Mouse (Mus musculus) embryo, embryonic 9.5 days (tissue): ENCODE data around the gene Rnd2.
A peak's percentile ranks its signal among the peaks of the same experiment; 100 is the strongest.
"Not testable (repeated sequence)": the region's sequence is repeated elsewhere in the genome, so short reads cannot be mapped to it uniquely, and the experiment has no call there.

Source experiments
- DNase-seq: peaks from one replicate; pipeline ENCODE4 v3.0.0-alpha.2; 2017; ENCODE audit errors: extremely low spot score

Gene Rnd2

GRCm38 (mm10) chr11:101468263-101468688 lies 3.5 kb downstream of the Rnd2 start:
- DNase-seq, result no peak

GRCm38 (mm10) chr11:101468731-101469130 lies 3.9 kb downstream of the Rnd2 start:
- no peak for DNase-seq

- DNase-seq, result no peak
Observed at GRCm38 (mm10) chr11:101469155-101469554, 4.4 kb downstream of the Rnd2 start.

GRCm38 (mm10) chr11:101470206-101470605 lies 5.4 kb downstream of the Rnd2 start:
- DNase-seq, result no peak

- DNase-seq, result no peak
Observed at GRCm38 (mm10) chr11:101471926-101472325, 7.1 kb downstream of the Rnd2 start.

- no peak for DNase-seq
Observed at GRCm38 (mm10) chr11:101472336-101472735, 7.5 kb downstream of the Rnd2 start.

GRCm38 (mm10) chr11:101473686-101474085 lies 8.9 kb downstream of the Rnd2 start:
- not testable (repeated sequence) for DNase-seq

- DNase-seq, result no peak
Observed at GRCm38 (mm10) chr11:101474298-101474697, 9.5 kb downstream of the Rnd2 start.

- DNase-seq, result not testable (repeated sequence)
Observed at GRCm38 (mm10) chr11:101476361-101476760, 11.6 kb downstream of the Rnd2 start.

- DNase-seq, result no peak
Observed at GRCm38 (mm10) chr11:101477194-101477551, 12.4 kb downstream of the Rnd2 start.

- no peak for DNase-seq
Observed at GRCm38 (mm10) chr11:101477552-101478211, 12.9 kb downstream of the Rnd2 start.

GRCm38 (mm10) chr11:101479171-101479635 lies 14.4 kb downstream of the Rnd2 start:
- peak; percentile 70 for DNase-seq

GRCm38 (mm10) chr11:101480912-101481311 lies 16.1 kb downstream of the Rnd2 start:
- no peak for DNase-seq

GRCm38 (mm10) chr11:101483804-101484203 lies 19.0 kb downstream of the Rnd2 start:
- no peak for DNase-seq

GRCm38 (mm10) chr11:101484245-101484644 lies 19.4 kb downstream of the Rnd2 start:
- DNase-seq, result no peak

GRCm38 (mm10) chr11:101484814-101485213 lies 20.0 kb downstream of the Rnd2 start:
- no peak for DNase-seq

- no peak for DNase-seq
Observed at GRCm38 (mm10) chr11:101485509-101486028, 20.8 kb downstream of the Rnd2 start.

- DNase-seq, result no peak
Observed at GRCm38 (mm10) chr11:101486126-101486525, 21.3 kb downstream of the Rnd2 start.

GRCm38 (mm10) chr11:101506269-101506780 lies 41.5 kb downstream of the Rnd2 start:
- DNase-seq, result no peak

- DNase-seq, result no peak
Observed at GRCm38 (mm10) chr11:101507090-101507489, 42.3 kb downstream of the Rnd2 start.

- no peak for DNase-seq
Observed at GRCm38 (mm10) chr11:101518937-101519336, 54.1 kb downstream of the Rnd2 start.

GRCm38 (mm10) chr11:101519364-101519763 lies 54.6 kb downstream of the Rnd2 start:
- no peak for DNase-seq
